Mouse (Mus musculus): ENCODE measurements around the gene Bclaf3. TPM values are rescaled to one million over a fixed set of nuclear protein-coding genes. Genes with fewer than 3 reads are reported as not detected.
"Not testable (repeated sequence)": the region's sequence is repeated elsewhere in the genome, so short reads cannot be mapped to it uniquely, and the experiment has no call there.

Gene Bclaf3
- polyA plus RNA-seq, 1 experiment = 2.6 TPM

DNA sequence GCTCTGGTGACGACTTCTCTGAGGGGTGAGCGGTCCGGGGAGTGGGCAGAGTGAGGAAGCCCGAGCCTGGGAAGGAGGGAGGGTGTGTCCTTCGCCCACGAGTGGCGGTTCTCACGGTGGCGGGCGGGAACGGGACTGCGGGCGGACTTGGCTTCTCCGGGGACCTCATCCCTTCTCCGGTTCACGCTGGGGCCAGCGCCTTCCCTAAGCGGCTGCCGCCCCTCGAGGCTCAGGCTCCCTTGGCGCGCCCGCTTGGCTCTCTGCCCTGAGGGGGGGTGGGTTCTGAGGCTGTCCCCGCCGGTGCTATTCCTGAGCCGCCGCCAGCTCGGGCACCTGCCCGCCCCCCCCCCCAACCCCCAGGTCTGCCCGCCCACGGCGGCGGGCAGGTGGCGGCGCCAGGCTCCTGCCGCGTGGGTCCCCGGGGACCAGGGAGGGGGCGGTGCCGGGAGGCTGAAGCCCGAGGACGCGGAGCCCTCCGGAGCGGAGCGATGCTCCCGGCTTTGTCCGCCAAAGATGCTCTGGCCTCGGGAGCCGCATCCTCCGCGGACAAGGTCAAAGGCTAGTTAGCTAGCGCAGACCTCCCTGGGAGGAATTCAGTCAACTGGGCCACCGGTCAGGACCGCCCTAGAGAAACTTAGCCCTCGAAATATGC lies 6.4 kb downstream of the Bclaf3 start:
- Histone ChIP-seq H3K27ac (ENCODE audit: insufficient read depth, low read length) (peak overlapping the region; percentile 90), H3K4me3 (ENCODE audit: extremely low read depth, insufficient read depth, insufficient read length) (peak overlapping the region; percentile 93), H3K4me1 (ENCODE audit: control insufficient read depth, insufficient read depth, insufficient read length) (no peaks in the 10 kb centered on the region; the same call in 1 of the 2 replicates), H3K27me3 (ENCODE audit: control insufficient read depth, insufficient read depth, low read length) (no peaks in the 10 kb centered on the region), H3K36me3 (ENCODE audit: control insufficient read depth, insufficient read depth, low read length) (no peaks in the 10 kb centered on the region)
- WGBS = 20% methylated on average over 50 of the region's 56 CpGs
- no peak for TF ChIP-seq CTCF (IDR thresholded peaks at IDR 0.05; ENCODE audit: extremely low read depth, insufficient read depth, insufficient read length, insufficient replicate concordance)
- no peak for TF ChIP-seq POLR2A (IDR thresholded peaks at IDR 0.05; ENCODE audit: low read depth, low read length)
- peak; percentile 4 to 13 for DNase-seq (ENCODE audit: low read depth in 1 of 2, low spot score in 2 of 2)

DNA sequence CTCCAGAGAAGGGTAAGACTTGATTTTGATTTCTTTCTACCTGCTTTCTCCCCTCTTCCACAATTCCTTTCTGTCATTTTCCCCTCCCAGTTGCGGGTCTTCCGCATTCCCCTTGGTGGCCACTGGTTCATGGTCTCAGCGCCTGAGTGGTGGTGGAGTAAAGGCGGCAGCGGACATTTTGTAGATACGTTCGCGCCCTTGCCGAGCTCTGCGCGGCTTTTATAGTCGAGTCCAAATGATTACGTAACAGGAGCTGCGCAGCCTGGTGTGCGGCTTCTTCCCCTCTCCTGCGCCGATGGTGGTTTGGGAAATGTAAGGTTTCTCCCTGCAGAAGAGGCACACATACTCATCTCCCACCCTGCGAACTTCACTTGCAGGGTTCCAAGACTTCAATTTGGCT lies 15.4 kb downstream of the Bclaf3 start:
- no peak for DNase-seq (ENCODE audit: low read depth in 1 of 2, low spot score in 2 of 2)
- no peaks in the 10 kb centered on the region for H3K27me3 ChIP-seq (ENCODE audit: control insufficient read depth, insufficient read depth, low read length)
- no peak overlapping the region for H3K27ac ChIP-seq (ENCODE audit: insufficient read depth, low read length)
- 90% methylated on average over 18 of the region's 18 CpGs for WGBS
- H3K4me3 ChIP-seq (ENCODE audit: extremely low read depth, insufficient read depth, insufficient read length) = no peak overlapping the region
- TF ChIP-seq POLR2A (IDR thresholded peaks at IDR 0.05; ENCODE audit: low read depth, low read length) = no peak
- TF ChIP-seq CTCF (IDR thresholded peaks at IDR 0.05; ENCODE audit: extremely low read depth, insufficient read depth, insufficient read length, insufficient replicate concordance) = no peak
- no peaks in the 10 kb centered on the region; the same call in 1 of the 2 replicates for H3K36me3 ChIP-seq (ENCODE audit: control insufficient read depth, insufficient read depth, low read length)
- no peaks in the 10 kb centered on the region for H3K4me1 ChIP-seq (ENCODE audit: control insufficient read depth, insufficient read depth, insufficient read length)

- no peak for DNase-seq (ENCODE audit: low read depth in 1 of 2, low spot score in 2 of 2)
- H3K4me3 ChIP-seq (ENCODE audit: extremely low read depth, insufficient read depth, insufficient read length) = no peak overlapping the region
- H3K36me3 ChIP-seq (ENCODE audit: control insufficient read depth, insufficient read depth, low read length) = peaks cover 1% of the 10 kb centered on the region; the same call in 1 of the 2 replicates
- H3K27ac ChIP-seq (ENCODE audit: insufficient read depth, low read length) = no peak overlapping the region
- H3K4me1 ChIP-seq (ENCODE audit: control insufficient read depth, insufficient read depth, insufficient read length) = no peaks in the 10 kb centered on the region
- 73% methylated on average over 5 of the region's 5 CpGs for WGBS
- TF ChIP-seq CTCF (IDR thresholded peaks at IDR 0.05; ENCODE audit: extremely low read depth, insufficient read depth, insufficient read length, insufficient replicate concordance) (no peak), POLR2A (IDR thresholded peaks at IDR 0.05; ENCODE audit: low read depth, low read length) (no peak)
- no peaks in the 10 kb centered on the region for H3K27me3 ChIP-seq (ENCODE audit: control insufficient read depth, insufficient read depth, low read length)
Observed at GRCm38 (mm10) chrX:159547093-159547492, 20.6 kb downstream of the Bclaf3 start.

GRCm38 (mm10) chrX:159584738-159585137 lies 58.2 kb downstream of the Bclaf3 start:
- H3K4me3 ChIP-seq (ENCODE audit: extremely low read depth, insufficient read depth, insufficient read length); H3K36me3 ChIP-seq (ENCODE audit: control insufficient read depth, insufficient read depth, low read length); H3K27me3 ChIP-seq (ENCODE audit: control insufficient read depth, insufficient read depth, low read length); H3K27ac ChIP-seq (ENCODE audit: insufficient read depth, low read length); H3K4me1 ChIP-seq (ENCODE audit: control insufficient read depth, insufficient read depth, insufficient read length); DNase-seq (ENCODE audit: low read depth in 1 of 2, low spot score in 2 of 2): not testable (repeated sequence)
- 86% methylated on average over 7 of the region's 7 CpGs for WGBS

DNA sequence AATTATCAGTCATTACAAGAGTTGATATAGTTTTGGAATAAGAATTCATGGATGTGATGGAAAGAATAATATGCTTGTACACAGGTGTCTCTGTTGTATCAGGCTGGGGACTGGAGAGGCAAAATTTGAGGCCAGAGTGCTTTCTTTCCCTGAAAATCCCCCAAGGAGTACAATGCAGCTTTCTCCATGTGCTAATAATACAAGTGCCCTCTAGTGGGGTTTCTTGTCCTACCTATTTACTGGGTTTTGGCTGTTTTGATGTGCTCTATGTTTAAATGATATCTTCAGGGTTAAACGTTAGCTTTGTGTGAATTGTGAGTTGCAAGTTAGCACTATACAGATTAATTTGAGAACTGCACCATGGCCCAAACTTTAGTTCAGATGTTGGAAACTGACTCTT lies 65.1 kb downstream of the Bclaf3 start:
- Histone ChIP-seq H3K27ac (ENCODE audit: insufficient read depth, low read length) (no peak overlapping the region), H3K36me3 (ENCODE audit: control insufficient read depth, insufficient read depth, low read length) (no peaks in the 10 kb centered on the region), H3K4me1 (ENCODE audit: control insufficient read depth, insufficient read depth, insufficient read length) (no peaks in the 10 kb centered on the region), H3K27me3 (ENCODE audit: control insufficient read depth, insufficient read depth, low read length) (no peaks in the 10 kb centered on the region), H3K4me3 (ENCODE audit: extremely low read depth, insufficient read depth, insufficient read length) (no peak overlapping the region)
- no peak for DNase-seq (ENCODE audit: low read depth in 1 of 2, low spot score in 2 of 2)
- WGBS = 60% methylated on average over 1 of the region's 1 CpGs
- TF ChIP-seq POLR2A (IDR thresholded peaks at IDR 0.05; ENCODE audit: low read depth, low read length) = no peak
- no peak for TF ChIP-seq CTCF (IDR thresholded peaks at IDR 0.05; ENCODE audit: extremely low read depth, insufficient read depth, insufficient read length, insufficient replicate concordance)

GRCm38 (mm10) chrX:159597502-159597901 lies 71.0 kb downstream of the Bclaf3 start:
- 71% methylated on average over 1 of the region's 1 CpGs for WGBS
- no peak for DNase-seq (ENCODE audit: low read depth in 1 of 2, low spot score in 2 of 2)
- Histone ChIP-seq H3K4me3 (ENCODE audit: extremely low read depth, insufficient read depth, insufficient read length) (no peak overlapping the region), H3K27ac (ENCODE audit: insufficient read depth, low read length) (no peak overlapping the region), H3K4me1 (ENCODE audit: control insufficient read depth, insufficient read depth, insufficient read length) (no peaks in the 10 kb centered on the region), H3K36me3 (ENCODE audit: control insufficient read depth, insufficient read depth, low read length) (no peaks in the 10 kb centered on the region), H3K27me3 (ENCODE audit: control insufficient read depth, insufficient read depth, low read length) (no peaks in the 10 kb centered on the region)
- TF ChIP-seq CTCF (IDR thresholded peaks at IDR 0.05; ENCODE audit: extremely low read depth, insufficient read depth, insufficient read length, insufficient replicate concordance) (no peak), POLR2A (IDR thresholded peaks at IDR 0.05; ENCODE audit: low read depth, low read length) (no peak)

DNA sequence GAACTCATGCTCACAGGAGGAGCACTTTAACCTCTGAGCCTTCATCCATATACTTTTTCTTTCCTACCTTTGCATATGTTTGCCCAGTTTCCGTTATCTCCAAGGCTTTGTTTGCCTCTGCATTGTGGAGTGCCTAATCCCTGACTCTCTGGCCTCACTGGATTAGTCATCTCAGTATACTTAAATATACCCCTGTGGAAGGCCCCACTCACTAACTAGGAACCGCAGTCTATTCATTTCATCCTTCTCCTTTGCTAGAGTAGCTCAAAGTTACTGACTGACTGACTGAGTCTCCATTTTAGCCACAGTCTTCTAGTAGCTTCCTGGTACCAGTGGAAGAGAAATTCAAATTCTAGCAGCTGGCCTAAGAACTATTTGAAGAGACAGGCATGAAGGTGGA lies 78.3 kb downstream of the Bclaf3 start:
- DNase-seq (ENCODE audit: low read depth in 1 of 2, low spot score in 2 of 2) = no peak
- no peak overlapping the region for H3K4me3 ChIP-seq (ENCODE audit: extremely low read depth, insufficient read depth, insufficient read length)
- TF ChIP-seq POLR2A (IDR thresholded peaks at IDR 0.05; ENCODE audit: low read depth, low read length) (no peak), CTCF (IDR thresholded peaks at IDR 0.05; ENCODE audit: extremely low read depth, insufficient read depth, insufficient read length, insufficient replicate concordance) (no peak)
- no peaks in the 10 kb centered on the region for H3K36me3 ChIP-seq (ENCODE audit: control insufficient read depth, insufficient read depth, low read length)
- H3K27me3 ChIP-seq (ENCODE audit: control insufficient read depth, insufficient read depth, low read length) = no peaks in the 10 kb centered on the region
- H3K4me1 ChIP-seq (ENCODE audit: control insufficient read depth, insufficient read depth, insufficient read length) = no peaks in the 10 kb centered on the region
- no peak overlapping the region for H3K27ac ChIP-seq (ENCODE audit: insufficient read depth, low read length)
- 91% methylated on average over 2 of the region's 2 CpGs for WGBS
